Mouse (Mus musculus) subcutaneous adipose tissue, adult 2 months (tissue): ENCODE data around the gene Galnt5. TPM values are rescaled to one million over a fixed set of nuclear protein-coding genes. Genes with fewer than 3 reads are reported as not detected.

ENCODE experiments used
- polyA plus RNA-seq: library from polyadenylated mRNA; depleted of rRNA; stranded (reverse); fragments of >200 nt; gene quantifications from 2 replicates; pipeline ENCODE4 v1.2.3, GENCODE M21; 2012; ENCODE audit warnings: low replicate concordance; rRNA removed

The Galnt5 gene
- 0.10 and 0.53 TPM in 2 replicates for polyA plus RNA-seq

DNA sequence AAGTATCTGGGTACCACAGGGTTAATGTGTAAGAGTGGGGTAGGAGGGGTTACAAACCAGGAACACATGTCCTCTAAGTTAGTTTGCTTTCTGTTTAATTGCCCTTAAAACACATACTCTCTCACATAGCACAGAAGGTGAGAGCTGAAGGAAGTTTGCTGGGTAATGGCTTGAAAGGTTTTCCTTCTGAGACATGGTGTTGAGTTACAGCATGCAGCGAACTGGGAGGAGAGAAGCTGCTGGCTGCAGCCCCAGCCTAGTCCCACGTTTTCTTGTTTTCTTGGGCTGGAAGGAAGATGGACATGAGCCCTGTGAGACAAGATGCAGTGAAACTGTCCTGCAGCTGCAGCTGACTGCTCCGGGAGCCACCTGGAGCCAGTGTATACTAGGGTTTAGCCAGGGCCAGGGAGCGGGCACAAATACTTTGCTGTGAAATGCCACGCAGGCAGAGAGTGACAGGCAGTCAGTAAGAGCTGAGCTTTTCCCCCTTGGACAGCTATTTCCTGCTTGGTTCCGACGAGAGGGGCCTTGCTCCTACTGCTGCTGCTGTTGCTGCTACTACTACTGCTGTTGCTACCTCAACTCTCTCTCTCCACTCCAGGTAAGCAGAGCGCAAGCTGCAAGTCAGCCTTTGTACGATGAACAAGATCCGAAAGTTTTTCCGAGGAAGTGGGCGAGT, at the start of gene Galnt5:
Galnt5 (plus strand) TSS at position 133 of the 679 bp plus-strand sequence.

DNA sequence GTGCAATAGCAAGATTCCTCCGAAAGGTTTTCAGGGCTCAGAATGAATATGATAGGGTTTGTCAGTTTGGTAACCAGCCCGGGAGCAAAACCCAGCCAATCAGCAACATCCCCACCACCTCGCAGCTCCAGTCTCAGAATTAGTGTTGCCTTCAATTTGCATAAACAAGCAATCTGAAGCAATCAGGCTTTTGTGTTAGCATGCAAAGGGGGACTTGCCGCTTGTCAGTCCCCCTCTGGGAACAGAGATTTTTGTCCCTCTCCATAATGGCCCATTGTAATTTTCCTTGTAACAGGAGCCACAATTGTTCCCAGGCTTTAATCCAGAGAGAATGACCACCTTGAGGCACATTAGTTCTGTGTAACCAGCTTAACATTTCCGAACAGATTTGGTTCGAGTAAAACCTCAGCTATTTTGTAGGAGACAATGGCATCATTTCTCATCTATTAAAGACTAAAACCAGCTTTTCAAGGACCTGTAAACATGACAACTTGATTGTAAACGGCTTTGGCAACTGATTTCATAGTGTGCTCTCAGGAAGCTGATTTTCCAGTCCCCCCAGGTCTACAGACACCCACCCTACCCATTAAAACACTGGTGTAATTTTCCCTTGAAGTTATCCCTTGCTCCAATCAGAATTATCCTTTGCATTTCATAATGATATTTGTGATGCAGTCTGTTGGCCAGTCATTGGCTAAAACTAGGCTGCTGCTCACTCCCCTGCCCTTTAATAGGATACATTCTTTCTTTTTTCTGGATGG, 55.3 kb downstream of the Galnt5 start, which contains the start of gene Ermn:
Ermn (minus strand) TSS at position 44 of the 761 bp plus-strand sequence.

Other genes starting within 250 kb of the Galnt5 start
- not detected in 2 replicates for gene Ermn, start 55.0 kb downstream of the Galnt5 start, polyA plus RNA-seq
- gene Cytip, start 197.6 kb downstream of the Galnt5 start, polyA plus RNA-seq: 6.9 and 11.2 TPM in 2 replicates